Mouse (Mus musculus) hindbrain, postnatal 0 days (tissue): Measurements from ENCODE around the gene Filip1l. TPM values are rescaled to one million over a fixed set of nuclear protein-coding genes. Genes with fewer than 3 reads are reported as not detected.

Experiments
- ATAC-seq: fragments of 200-750 bp; cut with Nextera tagmentation; 2 replicates; pipeline ENCODE4 v1.8.0; 2017; ENCODE audit warnings: mild to moderate bottlenecking, moderate TSS enrichment, moderate library complexity
- DNase-seq: peaks from one replicate; pipeline ENCODE4 v3.0.0-alpha.2; 2015; ENCODE audit warnings: low spot score
- H3K27ac ChIP-seq: fragments of 300-500 bp; sonication (generic); 2 replicates; pipeline ENCODE4 v1.5.1; 2014; ENCODE audit warnings: mild to moderate bottlenecking
- H3K27me3 ChIP-seq: fragments of 300-500 bp; sonication (generic); 2 replicates; pipeline ENCODE4 v1.6.1; 2014; ENCODE audit warnings: low read length, mixed read lengths; ENCODE audit not compliant: insufficient read depth
- H3K36me3 ChIP-seq: fragments of 300-500 bp; sonication (generic); 2 replicates; pipeline ENCODE4 v1.6.1; 2014; ENCODE audit warnings: low read length, mixed read lengths; ENCODE audit not compliant: insufficient read depth
- H3K4me1 ChIP-seq: fragments of 300-500 bp; sonication (generic); 2 replicates; pipeline ENCODE4 v1.6.1; 2014; ENCODE audit warnings: antibody characterized with exemption, low read length, mixed read lengths; ENCODE audit not compliant: insufficient read depth
- H3K4me2 ChIP-seq: fragments of 300-500 bp; sonication (generic); 2 replicates; pipeline ENCODE4 v1.6.1; 2014; ENCODE audit warnings: low read depth, mild to moderate bottlenecking, low read length, moderate library complexity, mixed read lengths
- H3K4me3 ChIP-seq: fragments of 300-500 bp; sonication (generic); 2 replicates; pipeline ENCODE4 v1.5.1; 2014; ENCODE audit warnings: low read length
- H3K9ac ChIP-seq: fragments of 300-500 bp; sonication (generic); replicated peaks from 2 replicates; pipeline ENCODE4 v1.6.1; 2014; ENCODE audit warnings: mild to moderate bottlenecking, low read length, moderate library complexity, mixed read lengths
- H3K9me3 ChIP-seq: fragments of 300-500 bp; sonication (generic); 2 replicates; pipeline ENCODE4 v1.6.1; 2016; ENCODE audit warnings: low read length, mixed read lengths
- CTCF ChIP-seq: IDR thresholded peaks from 2 replicates; pipeline ENCODE4 v1.5.1; 2016; ENCODE audit warnings: antibody characterized with exemption, control low read depth, low read depth
- WGBS: fragments of 180-500 bp; shearing (Covaris S2); extraction: QIAGEN DNeasy Blood & Tissue Kit; methylation state at CpG from one replicate; pipeline ENCODE4 v1.1.7; 2014; 5-methylcytosine and 5-hydroxymethylcytosine counted together
- polyA plus RNA-seq: library from polyadenylated mRNA; unstranded; fragments of >200 nt; fragmentation: Nextera tagmentation; extraction: Ambion mirVana; gene quantifications from 2 replicates; pipeline ENCODE4 v1.2.1, GENCODE M21; 2015
- total RNA-seq: library from RNA; depleted of rRNA; stranded (reverse); fragments of >200 nt; gene quantifications from 2 replicates; pipeline ENCODE4 v1.2.3, GENCODE M21; 2014

The Filip1l gene
- total and polyA plus RNA-seq, 2 experiments from 2014 or later: 1.0 to 1.8 TPM

GRCm38 (mm10) chr16:57550088-57550487 is 197.2 kb downstream of the Filip1l start:
- no peaks in the 10 kb centered on the region for H3K36me3 ChIP-seq
- peak overlapping the region; percentile 72 for H3K4me3 ChIP-seq
- H3K4me1 ChIP-seq: no peaks in the 10 kb centered on the region
- no peak for TF ChIP-seq CTCF
- 66% methylated on average over 3 of the region's 3 CpGs for WGBS
- no peak overlapping the region for H3K27ac ChIP-seq
- peak overlapping the region; percentile 96 for H3K4me2 ChIP-seq
- no peaks in the 10 kb centered on the region for H3K9me3 ChIP-seq
- no peak for DNase-seq
- no peak for ATAC-seq
- H3K27me3 ChIP-seq: no peaks in the 10 kb centered on the region
- no peak overlapping the region for H3K9ac ChIP-seq

DNA sequence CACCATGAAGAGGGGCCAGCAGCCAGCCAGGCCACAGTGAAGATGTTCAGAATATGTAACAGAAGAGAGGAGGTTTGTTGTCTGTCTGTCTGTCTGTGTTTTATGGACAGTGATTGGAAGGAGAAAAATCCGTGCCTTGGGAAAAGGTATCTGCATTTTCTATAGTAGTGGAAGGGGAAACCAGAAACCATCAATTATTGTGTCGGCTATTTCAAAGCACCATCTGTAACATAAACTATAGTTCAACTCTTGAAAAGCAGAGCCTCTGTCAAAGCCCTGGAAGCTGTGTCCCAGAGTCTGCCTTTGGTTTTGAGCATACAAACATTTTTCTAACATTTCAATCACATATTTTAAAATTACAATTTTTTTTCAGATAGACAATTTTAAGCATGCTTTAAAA is 197.9 kb downstream of the Filip1l start:
- no peak for DNase-seq
- no peak overlapping the region for H3K4me2 ChIP-seq
- H3K9me3 ChIP-seq: no peaks in the 10 kb centered on the region
- H3K36me3 ChIP-seq: no peaks in the 10 kb centered on the region
- no peak overlapping the region for H3K4me3 ChIP-seq
- 72% methylated on average over 2 of the region's 2 CpGs for WGBS
- ATAC-seq: no peak
- no peak overlapping the region for H3K27ac ChIP-seq
- H3K27me3 ChIP-seq: no peaks in the 10 kb centered on the region
- no peak overlapping the region for H3K9ac ChIP-seq
- no peak for TF ChIP-seq CTCF
- no peaks in the 10 kb centered on the region for H3K4me1 ChIP-seq

DNA sequence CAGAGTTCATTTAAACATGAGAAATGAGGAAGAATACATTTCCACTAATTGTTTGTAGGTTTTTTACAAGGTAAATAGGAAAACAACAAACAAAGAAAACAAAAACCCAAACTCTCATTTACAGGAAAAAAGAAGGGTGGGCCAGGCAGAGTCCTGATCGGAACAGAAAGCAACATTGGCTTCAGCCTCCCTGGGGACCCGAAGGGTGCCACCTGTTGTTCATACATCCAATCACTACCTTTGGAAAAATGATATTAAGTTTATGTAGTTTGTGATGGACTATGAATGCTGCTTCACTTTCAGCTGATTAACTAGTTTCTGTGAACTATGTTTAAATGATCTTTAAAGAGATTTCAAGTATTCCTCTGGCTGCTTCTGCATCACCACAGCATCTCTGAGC is 198.7 kb downstream of the Filip1l start:
- H3K9me3 ChIP-seq: no peaks in the 10 kb centered on the region
- H3K27ac ChIP-seq: no peak overlapping the region
- ATAC-seq (no peak), DNase-seq (no peak)
- H3K4me2 ChIP-seq: no peak overlapping the region
- TF ChIP-seq CTCF: no peak
- 86% methylated on average over 2 of the region's 2 CpGs for WGBS
- H3K4me3 ChIP-seq: no peak overlapping the region
- H3K9ac ChIP-seq: no peak overlapping the region
- no peaks in the 10 kb centered on the region for H3K36me3 ChIP-seq
- H3K4me1 ChIP-seq: no peaks in the 10 kb centered on the region
- no peaks in the 10 kb centered on the region for H3K27me3 ChIP-seq

DNA sequence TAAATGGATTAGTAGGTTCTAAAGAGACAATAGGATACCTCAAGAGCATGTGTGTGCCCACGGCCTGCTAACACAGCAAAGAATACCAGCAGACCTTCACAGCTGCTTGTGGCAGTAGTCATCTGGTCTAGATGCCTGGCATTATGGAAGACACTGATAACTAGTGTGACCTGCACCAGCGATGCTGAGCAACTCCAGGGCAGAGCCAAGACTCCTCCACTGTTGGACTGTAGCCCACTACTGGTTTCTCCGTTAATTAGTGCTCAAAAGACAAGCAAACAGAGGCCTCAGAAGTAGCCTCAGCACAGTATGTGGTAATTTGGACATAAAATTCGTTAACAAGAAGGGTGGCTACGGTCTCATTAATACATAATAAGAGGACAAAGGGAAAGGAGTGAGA is 199.8 kb downstream of the Filip1l start:
- H3K27me3 ChIP-seq: no peaks in the 10 kb centered on the region
- H3K36me3 ChIP-seq: no peaks in the 10 kb centered on the region
- H3K4me3 ChIP-seq: no peak overlapping the region
- WGBS: 57% methylated on average over 5 of the region's 5 CpGs
- no peak overlapping the region for H3K9ac ChIP-seq
- no peak for TF ChIP-seq CTCF
- no peaks in the 10 kb centered on the region for H3K4me1 ChIP-seq
- DNase-seq: no peak
- H3K4me2 ChIP-seq: no peak overlapping the region
- H3K9me3 ChIP-seq: no peaks in the 10 kb centered on the region
- no peak for ATAC-seq
- no peak overlapping the region for H3K27ac ChIP-seq

DNA sequence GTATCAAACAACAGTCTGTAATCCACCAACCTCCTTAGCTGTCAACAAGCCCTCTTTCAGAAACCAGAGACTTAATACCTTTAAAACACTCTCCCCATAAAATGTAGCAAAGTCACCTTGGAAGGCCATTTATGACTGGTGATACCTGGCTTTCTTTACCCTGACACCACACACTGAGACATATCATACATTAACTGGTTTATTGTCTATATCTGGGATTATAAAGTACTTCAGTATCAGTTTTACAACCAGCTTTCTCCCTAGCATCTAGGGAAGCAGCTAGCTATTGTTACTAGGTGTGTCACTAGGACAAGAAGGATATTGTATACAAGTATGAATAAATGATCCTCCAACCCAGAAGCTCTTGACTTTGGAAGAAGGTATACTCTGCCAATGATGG is 200.3 kb downstream of the Filip1l start:
- TF ChIP-seq CTCF: no peak
- H3K36me3 ChIP-seq: no peaks in the 10 kb centered on the region
- H3K4me2 ChIP-seq: no peak overlapping the region
- no peak overlapping the region for H3K27ac ChIP-seq
- DNase-seq: no peak
- no peak overlapping the region for H3K4me3 ChIP-seq
- no peaks in the 10 kb centered on the region for H3K9me3 ChIP-seq
- ATAC-seq: no peak
- no peak overlapping the region for H3K9ac ChIP-seq
- no peaks in the 10 kb centered on the region for H3K4me1 ChIP-seq
- H3K27me3 ChIP-seq: no peaks in the 10 kb centered on the region

DNA sequence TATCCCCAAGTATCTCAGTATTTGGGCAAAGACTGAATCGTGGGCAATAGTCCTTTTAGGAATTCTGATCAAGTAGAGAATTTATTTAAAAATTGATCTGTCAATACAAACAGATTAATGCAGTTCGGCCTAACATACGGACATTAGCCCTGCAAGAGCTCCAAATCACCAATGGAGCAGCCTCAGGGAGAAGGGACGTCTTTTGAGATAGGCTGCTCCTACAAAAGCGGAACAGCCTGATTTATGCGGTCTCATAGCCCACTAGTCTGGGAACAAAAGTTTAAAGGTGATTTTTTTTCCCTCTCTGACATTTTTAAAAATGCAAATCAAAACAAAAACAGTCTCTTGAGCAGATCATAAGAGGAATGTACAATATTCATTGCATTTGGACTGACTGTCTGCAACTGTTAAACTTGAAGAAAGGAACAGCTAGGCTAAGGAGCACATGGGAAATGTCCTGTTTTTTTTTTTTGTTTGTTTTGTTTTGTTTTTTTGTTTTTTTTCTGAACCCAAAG is 202.1 kb downstream of the Filip1l start:
- DNase-seq (no peak), ATAC-seq (no peak)
- no peak overlapping the region for H3K27ac ChIP-seq
- no peak for TF ChIP-seq CTCF
- H3K9ac ChIP-seq: no peak overlapping the region
- no peaks in the 10 kb centered on the region for H3K9me3 ChIP-seq
- no peak overlapping the region for H3K4me3 ChIP-seq
- H3K36me3 ChIP-seq: no peaks in the 10 kb centered on the region
- H3K4me2 ChIP-seq: no peak overlapping the region
- H3K27me3 ChIP-seq: no peaks in the 10 kb centered on the region
- H3K4me1 ChIP-seq: no peaks in the 10 kb centered on the region
- 67% methylated on average over 6 of the region's 6 CpGs for WGBS

DNA sequence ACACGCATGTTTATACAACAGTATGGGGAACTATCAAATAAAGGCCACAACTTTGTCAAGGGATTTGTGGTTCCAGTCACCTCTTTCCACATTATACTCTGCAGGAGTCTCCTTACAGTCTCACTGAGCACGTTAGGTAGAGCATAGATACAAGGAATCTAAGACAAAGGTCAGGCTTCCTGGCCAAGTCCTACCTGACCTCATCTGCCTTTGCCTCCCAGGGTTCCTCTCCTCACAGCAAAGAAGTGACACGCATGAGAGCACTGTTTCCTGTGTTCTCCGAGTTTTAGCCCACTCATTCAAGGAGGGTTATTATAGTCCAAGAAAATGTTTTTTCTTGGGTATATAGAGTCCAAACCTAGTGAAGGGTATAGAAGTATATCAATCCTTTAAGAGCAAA is 202.8 kb downstream of the Filip1l start:
- Histone ChIP-seq H3K4me1 (no peaks in the 10 kb centered on the region), H3K27ac (no peak overlapping the region), H3K4me2 (no peak overlapping the region), H3K4me3 (no peak overlapping the region), H3K27me3 (no peaks in the 10 kb centered on the region), H3K9me3 (no peaks in the 10 kb centered on the region), H3K36me3 (no peaks in the 10 kb centered on the region), H3K9ac (no peak overlapping the region)
- WGBS: 68% methylated on average over 4 of the region's 4 CpGs
- TF ChIP-seq CTCF: no peak
- DNase-seq (no peak), ATAC-seq (no peak)

DNA sequence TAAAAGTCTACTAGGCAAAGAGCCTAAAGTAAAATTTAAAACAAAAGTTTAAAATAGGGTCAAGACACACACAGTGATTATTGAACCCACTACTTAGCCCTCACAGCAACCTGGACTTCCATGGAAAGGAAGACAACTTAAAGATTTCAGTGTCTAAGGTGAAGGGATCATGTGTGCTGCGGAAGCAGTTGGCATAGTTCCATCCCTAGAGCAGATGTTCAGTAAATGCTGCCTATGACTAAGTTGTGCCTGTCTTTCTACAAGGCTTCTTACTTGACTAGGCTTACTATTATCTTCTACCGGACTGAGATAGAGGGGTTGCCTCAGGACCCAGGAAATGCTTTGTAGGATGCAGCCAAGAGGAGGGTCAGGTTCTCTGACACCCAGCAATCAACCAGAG is 203.4 kb downstream of the Filip1l start:
- H3K36me3 ChIP-seq: no peaks in the 10 kb centered on the region
- no peak for TF ChIP-seq CTCF
- H3K27ac ChIP-seq: no peak overlapping the region
- H3K4me2 ChIP-seq: no peak overlapping the region
- DNase-seq: no peak
- no peaks in the 10 kb centered on the region for H3K4me1 ChIP-seq
- H3K27me3 ChIP-seq: no peaks in the 10 kb centered on the region
- 82% methylated on average over 2 of the region's 2 CpGs for WGBS
- H3K9me3 ChIP-seq: no peaks in the 10 kb centered on the region
- H3K4me3 ChIP-seq: no peak overlapping the region
- no peak for ATAC-seq
- no peak overlapping the region for H3K9ac ChIP-seq
